Mouse (Mus musculus): ENCODE results near the gene Gm27029.
A peak's percentile ranks its signal among the peaks of the same experiment; 100 is the strongest.
"Not testable (repeated sequence)": the region's sequence is repeated elsewhere in the genome, so short reads cannot be mapped to it uniquely, and the experiment has no call there.

Gene Gm27029

DNA sequence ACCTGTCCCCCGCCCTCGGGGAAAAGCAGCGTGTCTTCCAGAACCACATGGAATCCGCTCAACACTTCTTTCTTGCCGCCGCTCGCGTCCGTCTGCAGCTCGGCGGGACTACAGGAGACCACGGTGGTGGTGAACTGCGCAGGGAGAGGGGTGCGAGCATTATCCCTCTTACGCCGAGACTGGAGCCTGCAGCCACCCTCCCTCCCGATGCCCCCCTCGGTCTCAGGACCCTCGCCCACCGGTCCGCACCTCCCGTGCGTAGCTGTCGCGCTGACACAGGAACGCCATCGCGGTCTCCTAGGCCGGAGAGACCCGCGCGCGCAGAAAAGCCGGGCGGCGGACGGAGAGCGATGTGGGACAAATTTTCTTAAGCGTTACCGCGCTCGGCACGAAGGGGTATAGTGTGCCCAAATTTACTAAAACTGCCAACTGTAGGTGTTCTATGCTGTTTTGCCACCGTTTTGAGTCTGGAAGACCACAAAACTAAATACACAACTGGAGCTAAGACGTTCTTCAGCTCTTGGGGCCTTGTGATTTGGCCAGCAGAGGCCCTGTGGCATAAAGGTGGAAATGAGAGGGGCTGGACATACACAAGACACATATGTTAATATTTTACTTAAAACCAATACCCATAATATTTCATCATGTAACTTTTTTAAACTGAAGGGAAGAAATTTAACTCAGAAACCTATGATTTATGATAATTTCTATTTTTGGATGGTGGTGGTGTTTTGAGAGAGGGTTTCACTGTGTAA is 7.3 kb downstream of the Gm27029 start, which contains the start of gene Aarsd1:
TSS of gene Aarsd1 (minus strand) at position 515 of the 755 bp plus-strand sequence.
- peak; percentile 98 for DNase-seq

DNA sequence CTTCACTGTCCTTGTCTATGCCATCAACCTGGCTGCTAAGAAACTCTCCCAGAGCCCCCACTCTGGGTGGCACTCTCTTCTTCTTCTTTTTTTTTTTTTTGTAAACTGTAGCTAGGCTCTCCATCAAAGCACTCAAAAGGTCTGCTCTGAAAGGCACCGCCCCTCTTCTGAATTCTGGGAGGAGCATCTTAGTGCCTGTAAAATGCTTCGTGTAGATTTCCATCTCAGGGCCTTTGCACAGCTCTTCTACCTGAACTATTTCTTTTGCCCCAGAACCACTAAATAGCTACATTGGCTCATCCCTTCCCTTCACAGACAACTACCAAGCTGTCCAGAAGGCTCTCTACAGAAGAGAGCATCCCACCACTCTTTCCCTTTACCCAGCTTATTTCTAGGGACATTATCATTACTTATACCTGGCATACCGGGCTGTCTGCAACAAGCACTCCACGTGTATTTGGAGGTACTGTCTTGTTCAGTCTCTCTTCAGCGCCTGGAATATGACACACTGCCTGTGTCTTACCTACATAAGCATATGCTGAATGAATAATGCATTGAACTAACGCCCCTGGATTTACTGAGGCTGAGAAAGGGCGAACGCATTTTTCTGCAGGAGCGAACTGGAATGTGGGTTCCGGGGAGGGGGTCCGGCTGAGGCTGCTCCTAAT is 8.0 kb downstream of the Gm27029 start:
- DNase-seq = no peak

DNA sequence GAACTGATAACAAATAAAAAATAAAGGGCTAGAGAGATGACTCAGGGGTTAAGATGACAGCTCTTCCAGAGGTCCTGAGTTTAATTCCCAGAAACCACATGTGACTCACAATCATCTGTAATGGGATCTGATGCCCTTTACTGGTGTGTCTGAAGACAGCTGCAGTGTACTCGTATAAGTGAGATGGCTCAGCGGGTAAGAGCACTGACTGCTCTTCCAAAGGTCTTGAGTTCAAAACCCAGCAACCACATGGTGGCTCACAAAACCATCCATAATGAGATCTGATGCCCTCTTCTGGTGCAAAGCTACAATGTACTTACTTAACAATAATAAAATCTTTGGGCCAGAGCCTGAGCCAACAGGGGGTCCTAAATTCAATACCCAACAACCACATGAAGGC is 9.3 kb downstream of the Gm27029 start:
- DNase-seq = peak; percentile 72

DNA sequence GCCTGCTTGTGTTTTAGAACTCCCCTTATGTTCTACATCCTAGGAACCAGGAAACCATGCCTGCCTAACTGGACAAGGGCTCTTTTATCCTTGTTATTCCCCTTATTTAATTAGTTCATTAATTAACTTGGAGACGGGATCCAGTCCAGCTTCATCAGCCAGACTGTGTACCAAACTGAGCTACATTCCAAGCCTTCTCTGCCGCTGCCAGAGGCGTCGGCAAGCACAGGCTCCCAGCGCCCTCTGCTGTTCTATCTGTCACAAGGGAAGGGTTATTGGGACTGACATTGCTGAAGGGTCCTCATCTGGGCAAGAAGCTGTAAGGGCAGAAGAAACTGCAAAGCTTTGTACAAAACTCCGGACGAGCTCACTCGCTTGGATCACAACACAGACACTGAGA is 29.5 kb downstream of the Gm27029 start:
- DNase-seq = peak; percentile 92

DNA sequence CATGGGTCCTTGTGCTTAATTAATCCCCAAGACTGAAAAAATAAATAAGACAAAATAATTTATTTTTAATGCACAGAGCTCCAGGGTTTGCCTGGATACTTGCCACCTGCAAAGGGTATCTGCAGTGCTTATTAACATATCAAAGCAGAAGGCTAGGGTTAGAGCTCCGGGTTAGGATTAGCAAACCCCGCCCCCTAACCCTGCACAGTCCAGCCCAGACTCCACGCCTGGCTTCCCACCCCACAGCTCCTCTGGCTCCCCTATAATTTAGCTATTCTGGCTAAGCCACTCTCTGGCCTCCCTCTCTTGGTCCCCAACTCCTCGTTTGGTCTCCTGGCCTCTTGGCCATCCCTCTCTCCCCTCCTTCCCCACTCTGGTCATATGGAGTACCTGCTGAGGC is 42.8 kb downstream of the Gm27029 start:
- no peak for DNase-seq

DNA sequence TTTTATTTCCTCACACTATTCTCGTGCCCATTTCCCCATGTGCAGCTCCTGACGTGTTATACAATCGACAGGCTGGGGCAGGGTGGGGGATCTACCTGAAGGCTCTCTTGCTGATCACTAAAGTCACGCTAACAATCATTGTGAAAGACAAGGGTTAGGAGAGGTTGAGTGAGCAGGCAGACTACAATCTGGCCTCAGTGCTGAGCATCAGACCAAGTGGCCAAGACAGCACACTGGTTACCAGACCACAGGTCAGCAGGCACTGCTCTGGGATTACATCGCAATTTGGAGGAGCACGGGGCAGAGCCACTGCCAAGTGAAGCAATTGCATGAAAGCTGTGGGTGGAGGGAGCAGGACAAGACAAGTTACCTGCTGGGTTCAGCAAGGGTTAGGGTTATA is 45.7 kb downstream of the Gm27029 start:
- DNase-seq = no peak

DNA sequence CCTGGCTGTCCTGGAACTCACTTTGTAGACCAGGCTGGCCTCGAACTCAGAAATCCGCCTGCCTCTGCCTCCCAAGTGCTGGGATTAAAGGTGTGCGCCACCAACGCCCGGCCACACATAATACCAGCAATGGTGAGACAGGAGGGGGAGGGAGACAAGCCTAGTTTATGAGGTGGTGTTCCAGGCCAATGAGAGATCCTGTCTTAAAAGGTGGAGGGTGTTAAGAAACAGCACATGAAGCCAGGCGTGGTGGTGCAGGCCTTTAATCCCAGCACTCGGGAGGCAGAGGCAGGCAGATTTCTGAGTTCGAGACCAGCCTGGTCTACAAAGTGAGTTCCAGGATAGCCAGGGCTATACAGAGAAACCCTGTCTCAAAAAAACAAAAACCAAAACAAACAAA is 46.4 kb downstream of the Gm27029 start:
- DNase-seq = not testable (repeated sequence)

DNA sequence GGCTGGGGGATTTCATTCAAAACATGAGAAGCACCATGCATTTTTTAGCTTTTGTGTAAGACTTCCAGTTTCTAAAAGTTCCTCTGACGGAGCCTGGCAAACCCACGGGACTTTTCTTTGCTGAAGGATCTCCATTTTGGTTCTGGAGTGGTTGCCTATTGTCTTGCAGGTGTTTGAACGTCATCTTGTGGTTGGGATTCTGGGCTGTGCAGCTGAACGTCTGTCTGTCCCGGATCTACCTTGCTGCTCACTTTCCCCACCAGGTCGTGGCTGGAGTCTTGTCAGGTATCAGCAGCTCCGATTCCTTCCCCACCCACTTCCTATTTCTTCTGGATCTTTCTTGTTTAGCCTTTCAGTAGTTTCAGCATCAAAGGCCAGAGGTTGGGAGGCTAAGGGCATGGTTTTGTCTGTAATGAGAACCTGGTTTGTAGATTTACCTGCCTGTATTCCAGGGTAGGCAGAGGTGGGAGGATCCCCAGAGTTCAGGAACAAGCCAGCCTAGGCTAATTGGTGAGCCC is 50.1 kb downstream of the Gm27029 start:
- DNase-seq = no peak

DNA sequence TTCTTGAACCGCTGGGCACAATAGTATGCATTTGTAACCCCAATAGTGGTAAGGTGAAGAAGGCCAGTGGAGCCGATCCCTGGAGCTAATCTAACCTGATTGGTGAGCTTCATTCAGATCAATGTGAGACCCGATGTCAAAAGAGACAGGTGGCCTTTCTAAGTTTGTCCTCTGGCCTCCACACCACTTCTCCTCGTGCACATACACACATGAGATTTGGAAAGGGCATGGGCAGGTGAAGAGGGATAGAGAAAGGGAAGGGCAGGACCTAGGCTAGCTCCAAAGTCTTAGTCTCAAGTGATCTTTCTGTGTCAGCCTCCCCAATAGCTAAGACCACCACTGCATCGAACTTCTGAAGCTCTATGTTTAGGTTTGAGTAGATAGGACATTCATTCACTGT is 54.5 kb downstream of the Gm27029 start:
- peak; percentile 58 for DNase-seq

DNA sequence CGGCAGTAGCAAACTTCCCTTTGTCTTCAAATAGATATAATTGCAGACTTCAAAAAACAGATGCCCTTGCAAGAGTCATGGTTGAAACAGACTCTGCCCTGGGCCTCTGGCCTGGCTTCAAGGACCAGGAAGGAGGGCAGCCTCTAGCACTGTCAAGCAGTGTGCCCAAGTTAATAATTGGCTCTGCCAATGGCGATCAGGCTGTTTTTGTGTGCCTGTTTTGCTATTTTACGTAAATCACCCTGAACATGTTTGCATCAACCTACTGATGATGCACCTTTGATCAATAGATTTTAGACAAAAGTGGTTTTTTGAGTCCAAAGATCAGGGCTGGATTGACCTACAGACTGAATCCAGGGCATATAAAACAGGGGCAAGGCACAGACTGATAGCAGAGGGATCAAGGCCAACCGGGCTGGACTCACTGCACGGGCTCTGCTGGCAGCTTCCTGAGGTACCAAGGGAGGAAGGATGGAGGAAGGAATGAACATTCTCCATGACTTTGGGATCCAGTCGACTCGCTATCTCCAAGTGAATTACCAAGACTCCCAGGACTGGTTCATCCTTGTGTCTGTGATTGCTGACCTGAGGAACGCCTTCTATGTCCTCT is 57.2 kb downstream of the Gm27029 start, which contains the start of gene G6pc:
TSS of gene G6pc (plus strand) at position 236 of the 610 bp plus-strand sequence.
- peak; percentile 55 for DNase-seq

DNA sequence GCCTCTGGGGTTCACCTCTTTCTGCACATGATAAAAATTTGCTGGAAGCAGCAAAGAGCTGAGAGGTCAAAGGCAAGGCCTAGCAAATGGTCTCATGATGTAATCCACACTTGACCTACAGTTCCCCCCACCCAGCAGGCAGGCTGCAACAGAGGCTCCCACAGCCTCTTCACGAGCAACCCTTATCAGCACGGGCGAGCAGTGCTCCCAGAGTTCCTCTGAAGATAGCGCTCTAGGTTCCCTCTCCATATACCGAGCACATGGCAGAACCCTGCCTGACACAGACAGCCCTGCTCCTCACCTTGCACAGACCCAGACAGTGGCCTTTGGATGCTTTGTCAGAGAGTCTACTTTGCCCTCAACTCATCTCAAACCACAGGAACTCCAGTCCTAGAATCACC is 60.1 kb downstream of the Gm27029 start:
- DNase-seq = no peak

DNA sequence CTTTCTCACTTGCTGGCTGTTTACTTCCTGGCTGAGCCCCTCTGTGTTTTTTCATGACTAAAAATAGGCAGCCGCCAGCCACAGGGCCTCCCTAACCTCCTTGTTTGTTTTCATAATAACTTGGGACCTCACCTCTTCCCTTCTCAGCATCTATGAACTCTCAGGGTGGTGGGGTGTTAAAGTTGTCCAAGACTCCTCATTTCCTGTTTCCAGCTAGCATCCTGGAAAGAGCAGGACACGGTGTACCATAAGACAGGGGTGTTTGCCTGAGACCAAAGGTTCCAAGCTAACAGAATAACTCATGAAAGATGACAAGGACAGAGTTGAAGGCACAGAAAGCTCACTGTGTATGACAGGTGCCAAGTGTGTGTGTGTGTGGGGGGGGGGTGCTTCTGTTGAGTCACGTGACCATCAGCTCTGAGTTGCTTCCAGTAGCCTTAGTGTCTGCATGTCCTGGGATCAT is 63.9 kb downstream of the Gm27029 start:
- DNase-seq = peak; percentile 97

DNA sequence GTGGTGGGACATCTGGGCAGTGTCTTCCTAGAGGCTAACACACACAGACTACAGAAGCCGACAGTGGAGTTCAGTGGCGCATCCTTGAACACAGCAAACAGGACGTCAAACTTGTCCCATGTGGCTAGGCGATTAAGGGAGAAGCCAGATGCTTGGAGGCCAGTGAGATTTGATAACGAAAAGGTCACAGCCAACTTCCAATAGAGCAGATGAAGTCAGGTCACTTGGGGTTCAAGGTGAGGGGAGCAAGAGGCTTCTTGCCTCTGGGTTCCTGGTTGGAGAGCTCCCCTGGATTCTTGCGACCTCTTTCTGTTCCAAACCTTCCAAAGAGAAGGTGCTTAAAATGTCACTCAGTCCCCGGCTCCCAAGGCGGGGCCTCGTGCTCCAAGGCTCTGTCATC is 64.8 kb downstream of the Gm27029 start:
- peak; percentile 91 for DNase-seq

DNA sequence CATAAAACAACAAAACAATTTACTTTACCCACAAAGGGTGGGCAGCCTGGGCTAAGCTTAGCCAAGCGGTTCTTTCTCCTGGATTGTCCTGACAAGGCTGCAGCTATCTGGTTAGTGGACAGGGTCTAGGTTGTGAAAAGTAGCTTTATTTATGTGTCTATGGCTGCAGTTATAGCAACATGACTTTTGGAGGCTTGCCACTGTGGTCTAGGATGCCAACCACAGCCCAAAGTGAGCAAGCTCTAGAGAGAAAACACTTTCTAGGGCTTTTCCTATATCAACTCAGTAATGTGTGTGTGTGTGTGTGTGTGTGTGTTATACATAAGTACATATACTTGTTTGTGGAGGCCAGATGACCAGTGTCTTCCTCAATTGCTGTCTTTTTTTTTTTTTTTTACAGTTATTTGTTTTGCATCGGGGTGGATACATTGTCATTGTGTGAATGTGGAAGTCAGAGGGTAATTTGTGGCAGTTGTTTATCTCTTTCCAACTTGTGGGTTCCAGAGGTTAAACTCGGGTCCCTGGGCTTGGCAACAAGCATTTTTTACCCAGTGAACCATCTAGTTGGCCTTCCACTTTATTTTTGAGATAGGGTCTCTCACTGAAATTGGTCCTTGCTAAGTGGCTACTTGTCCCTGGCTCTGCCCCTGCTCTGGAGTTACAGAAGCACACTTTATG is 67.0 kb downstream of the Gm27029 start:
- DNase-seq = peak; percentile 39

Measured in heart, adult 11 months (tissue).